Comparison of ENCODE assay signal across 9 mouse cellular contexts in genomic region chr10:116713456-116713855, GRCm38 (mm10).
DNase-seq lines count a peak whose midpoint lies in the region; ATAC-seq lines count a peak whose summit lies in the region.
"Had no signal": no experiment of that assay in that cellular context is flagged by ENCODE, and none has a peak within 500 bp of the region (broad histone marks: within the 10 kb centered on the region; RNA-seq: fewer than 3 reads in every experiment).

No protein-coding gene starts in this region.

- peak; percentile 13 to 44 for DNase-seq in layer of hippocampus, postnatal 10 days (ENCODE audit: low spot score in 2 of 2)
- DNase-seq in layer of hippocampus, adult 9-11 months: no peak
- DNase-seq in cerebellum, adult 9-10 months: peak; percentile 82
- peak; percentile 67 for DNase-seq in heart, postnatal 25 days (ENCODE audit: low spot score)
- peak; percentile 27 to 46 for DNase-seq in lung, postnatal 4 days
- no peak for DNase-seq in layer of hippocampus, adult 8-10 months (ENCODE audit: low spot score in 2 of 2)
- no peak for DNase-seq in layer of hippocampus, adult 11-12 months (ENCODE audit: low spot score)
- DNase-seq: thymus, postnatal 4 days had no signal

- no peak for ATAC-seq in monocyte, adult 5-6 weeks (replicated peaks; ENCODE audit: insufficient number of reproducible peaks, low FRiP score, low TSS enrichment, poor library complexity, severe bottlenecking)

- intact Hi-C loops in heart, postnatal 25 days (cut with DNase I): loop anchor here (5.0 kb wide), 1 partner anchor 69 kb away; no protein-coding TSS in a partner anchor

Comparison
In these comparisons a context has a peak if more than half of its experiments do, and no peak if none do; other contexts are left out.
1. DNase-seq: peak in layer of hippocampus, postnatal 10 days (2 of 2), cerebellum, adult 9-10 months (single experiment), heart, postnatal 25 days (single experiment) and lung, postnatal 4 days (2 of 2); none in layer of hippocampus, adult 9-11 months (single experiment), layer of hippocampus, adult 8-10 months (0 of 2) and layer of hippocampus, adult 11-12 months (single experiment).